Mouse (Mus musculus) small intestine, adult 2 months (tissue): ENCODE measurements around the gene Cyp4f17.

ENCODE experiments used
- CTCF ChIP-seq: fragments of 200-500 bp; IDR thresholded peaks from 2 replicates; pipeline ENCODE4 v1.5.1; 2012; ENCODE audit warnings: low read depth, mild to moderate bottlenecking, control low read depth, inconsistent platforms, low read length, moderate library complexity, mixed read lengths; ENCODE audit not compliant: insufficient replicate concordance, insufficient read length; ENCODE audit errors: extremely low read depth
- POLR2A ChIP-seq: fragments of 200-500 bp; IDR thresholded peaks from 2 replicates; pipeline ENCODE4 v1.6.1; 2012; ENCODE audit warnings: low read depth, mild to moderate bottlenecking, control low read depth, inconsistent platforms, low read length, moderate library complexity

DNA sequence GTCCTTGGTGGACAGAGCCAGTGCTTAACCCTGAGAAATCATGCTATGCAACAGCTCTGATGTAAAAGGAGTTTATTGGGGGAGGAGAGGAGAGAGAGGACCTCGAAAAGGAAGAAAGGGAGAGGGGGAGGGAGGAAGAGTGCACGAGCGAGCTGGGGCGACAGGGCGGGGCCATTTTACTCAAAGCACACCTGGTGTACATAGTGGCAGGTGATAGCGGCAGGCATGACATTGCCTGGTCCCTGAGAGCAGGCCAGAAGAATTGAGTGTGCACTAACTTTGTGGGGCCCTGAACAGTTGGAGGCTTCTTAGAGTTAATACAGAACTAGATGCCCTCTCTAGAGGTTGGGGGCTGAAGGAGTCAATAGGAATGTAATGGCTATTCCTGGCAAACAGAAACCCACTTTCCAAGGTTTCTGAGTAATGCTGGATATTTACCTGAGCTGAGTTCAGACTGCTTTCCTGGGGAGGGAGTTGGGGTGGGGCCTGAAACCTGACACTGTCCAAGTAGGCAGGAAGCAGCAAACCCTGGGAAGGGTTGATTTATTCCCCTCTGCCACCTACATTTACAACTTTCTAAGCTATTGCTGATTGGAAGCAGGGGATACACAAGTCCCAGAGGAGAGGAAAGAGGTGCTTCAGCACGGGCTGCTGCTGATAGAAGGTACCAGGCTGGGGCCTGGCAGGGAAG, 71.8 kb downstream of the Cyp4f17 start:
- TF ChIP-seq POLR2A (no peak), CTCF (no peak)
